Mouse (Mus musculus): ENCODE data around the gene Slc22a18. TPM values are rescaled to one million over a fixed set of nuclear protein-coding genes. Genes with fewer than 3 reads are reported as not detected.

Gene Slc22a18
- polyA plus RNA-seq (2012; rRNA removed) (7.2 and 13.2 TPM in 2 replicates), polyA plus RNA-seq (2014; fragmentation: Nextera tagmentation; extraction: Ambion mirVana) (9.4 and 9.8 TPM in 2 replicates)

- peaks cover 0 to 3% of the 10 kb centered on the region in 2 experiments; a peak in 1 of 4 replicates for H3K4me1 ChIP-seq (replicated peaks; ENCODE audit: control insufficient read depth in 2 of 2, insufficient read depth in 2 of 2, low read length in 1 of 2)
- peak; percentile 14; the same call in 1 of the 2 replicates for ATAC-seq (ENCODE audit: insufficient read depth)
- H3K9ac ChIP-seq (replicated peaks), result no peak within 1 kb of the TSS
- DNase-seq (ENCODE audit: low read depth in 3 of 3, low spot score in 3 of 3), result no peak
- H3K27ac ChIP-seq, result no peak within 1 kb of the TSS
- peak within 1 kb of the TSS; percentile 22 for H3K4me2 ChIP-seq (ENCODE audit: low read depth)
- H3K9me3 ChIP-seq (ENCODE audit: control insufficient read depth, low read length), result no peaks in the 10 kb centered on the region
- H3K4me3 ChIP-seq (ENCODE audit: insufficient read depth in 1 of 2, low read depth in 2 of 2, low read length in 2 of 2), result peak within 1 kb of the TSS; percentile 6 to 31; a peak in 2 of 4 replicates
- H3K27me3 ChIP-seq (ENCODE audit: control insufficient read depth, insufficient read depth, low read length), result no peaks in the 10 kb centered on the region
- WGBS (ENCODE audit: insufficient replicate concordance), result 11% methylated on average over 4 of the region's 4 CpGs
- H3K36me3 ChIP-seq (replicated peaks; ENCODE audit: control insufficient read depth, insufficient read depth, low read depth), result no peaks in the 10 kb centered on the region
- no peak for TF ChIP-seq CTCF (IDR thresholded peaks at IDR 0.05; ENCODE audit: low read depth)
- no peak for TF ChIP-seq EP300 (IDR thresholded peaks at IDR 0.05; ENCODE audit: low read depth)
Observed at GRCm38 (mm10) chr7:143473347-143474101, at the start of gene Slc22a18. TSS of gene Slc22a18 (plus strand) at chr7:143473736.

- Histone ChIP-seq H3K9ac (replicated peaks) (no peak overlapping the region), H3K4me2 (ENCODE audit: low read depth) (no peak overlapping the region), H3K27ac (no peak overlapping the region), H3K9me3 (ENCODE audit: control insufficient read depth, low read length) (no peaks in the 10 kb centered on the region), H3K4me1 (replicated peaks; ENCODE audit: control insufficient read depth in 2 of 2, insufficient read depth in 2 of 2, low read length in 1 of 2) (no peaks in the 10 kb centered on the region), H3K4me3 (ENCODE audit: insufficient read depth in 1 of 2, low read depth in 2 of 2, low read length in 2 of 2) (no peak overlapping the region), H3K27me3 (ENCODE audit: control insufficient read depth, insufficient read depth, low read length) (no peaks in the 10 kb centered on the region), H3K36me3 (replicated peaks; ENCODE audit: control insufficient read depth, insufficient read depth, low read depth) (no peaks in the 10 kb centered on the region)
- ATAC-seq (ENCODE audit: insufficient read depth) (no peak), DNase-seq (ENCODE audit: low read depth in 3 of 3, low spot score in 3 of 3) (no peak)
- no peak for TF ChIP-seq CTCF (IDR thresholded peaks at IDR 0.05; ENCODE audit: low read depth)
- 70% methylated on average over 23 of the region's 23 CpGs for WGBS (ENCODE audit: insufficient replicate concordance)
Observed at GRCm38 (mm10) chr7:143428142-143428813, 45.3 kb upstream of the Slc22a18 start.

- H3K27ac ChIP-seq, result no peak overlapping the region
- TF ChIP-seq EP300 (IDR thresholded peaks at IDR 0.05; ENCODE audit: low read depth) (no peak), CTCF (IDR thresholded peaks at IDR 0.05; ENCODE audit: low read depth) (no peak)
- no peaks in the 10 kb centered on the region for H3K36me3 ChIP-seq (replicated peaks; ENCODE audit: control insufficient read depth, insufficient read depth, low read depth)
- DNase-seq (ENCODE audit: low read depth in 3 of 3, low spot score in 3 of 3), result no peak
- H3K27me3 ChIP-seq (ENCODE audit: control insufficient read depth, insufficient read depth, low read length), result no peaks in the 10 kb centered on the region
- H3K4me1 ChIP-seq (replicated peaks; ENCODE audit: control insufficient read depth in 2 of 2, insufficient read depth in 2 of 2, low read length in 1 of 2), result no peaks in the 10 kb centered on the region
- H3K9ac ChIP-seq (replicated peaks), result no peak overlapping the region
- no peak for ATAC-seq (ENCODE audit: insufficient read depth)
- no peaks in the 10 kb centered on the region for H3K9me3 ChIP-seq (ENCODE audit: control insufficient read depth, low read length)
- WGBS (ENCODE audit: insufficient replicate concordance), result 40% methylated on average over 2 of the region's 2 CpGs
- no peak overlapping the region for H3K4me3 ChIP-seq (ENCODE audit: insufficient read depth in 1 of 2, low read depth in 2 of 2, low read length in 2 of 2)
- H3K4me2 ChIP-seq (ENCODE audit: low read depth), result no peak overlapping the region
Observed at GRCm38 (mm10) chr7:143428814-143429499, 44.6 kb upstream of the Slc22a18 start.

GRCm38 (mm10) chr7:143432631-143433030 lies 40.9 kb upstream of the Slc22a18 start:
- no peak overlapping the region for H3K9ac ChIP-seq (replicated peaks)
- H3K4me3 ChIP-seq (ENCODE audit: insufficient read depth in 1 of 2, low read depth in 2 of 2, low read length in 2 of 2), result no peak overlapping the region
- H3K27me3 ChIP-seq (ENCODE audit: control insufficient read depth, insufficient read depth, low read length), result peaks cover 2% of the 10 kb centered on the region
- no peak overlapping the region for H3K27ac ChIP-seq
- no peaks in the 10 kb centered on the region for H3K4me1 ChIP-seq (replicated peaks; ENCODE audit: control insufficient read depth in 2 of 2, insufficient read depth in 2 of 2, low read length in 1 of 2)
- 65% methylated on average over 1 of the region's 1 CpGs for WGBS (ENCODE audit: insufficient replicate concordance)
- H3K9me3 ChIP-seq (ENCODE audit: control insufficient read depth, low read length), result no peaks in the 10 kb centered on the region
- ATAC-seq (ENCODE audit: insufficient read depth) (no peak), DNase-seq (ENCODE audit: low read depth in 3 of 3, low spot score in 3 of 3) (no peak)
- H3K36me3 ChIP-seq (replicated peaks; ENCODE audit: control insufficient read depth, insufficient read depth, low read depth), result no peaks in the 10 kb centered on the region
- no peak for TF ChIP-seq CTCF (IDR thresholded peaks at IDR 0.05; ENCODE audit: low read depth)
- H3K4me2 ChIP-seq (ENCODE audit: low read depth), result no peak overlapping the region

DNA sequence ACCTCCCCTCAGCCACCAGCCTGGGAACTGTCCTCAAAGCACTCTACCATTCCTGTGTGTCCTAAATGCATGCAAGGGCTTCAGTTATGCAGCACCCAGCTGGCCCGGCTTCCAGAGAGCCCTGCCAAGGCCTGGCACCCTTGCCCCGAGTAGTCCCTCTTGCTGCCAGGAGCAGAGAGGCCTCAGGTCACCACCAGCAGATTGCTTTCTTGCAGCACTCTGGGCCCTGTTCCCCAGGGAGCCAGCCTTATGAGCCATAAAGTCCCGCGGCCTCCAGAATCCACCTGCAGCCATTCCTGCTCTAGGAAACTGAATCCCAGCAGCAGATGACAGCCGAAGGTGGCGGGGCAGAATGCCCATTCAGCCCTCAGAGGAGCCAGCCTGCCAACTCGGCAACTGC lies 40.2 kb upstream of the Slc22a18 start:
- no peak for DNase-seq (ENCODE audit: low read depth in 3 of 3, low spot score in 3 of 3)
- Histone ChIP-seq H3K4me1 (replicated peaks; ENCODE audit: control insufficient read depth in 2 of 2, insufficient read depth in 2 of 2, low read length in 1 of 2) (no peaks in the 10 kb centered on the region), H3K9ac (replicated peaks) (no peak overlapping the region), H3K4me3 (ENCODE audit: insufficient read depth in 1 of 2, low read depth in 2 of 2, low read length in 2 of 2) (no peak overlapping the region), H3K9me3 (ENCODE audit: control insufficient read depth, low read length) (no peaks in the 10 kb centered on the region), H3K27me3 (ENCODE audit: control insufficient read depth, insufficient read depth, low read length) (peaks cover 9% of the 10 kb centered on the region), H3K27ac (no peak overlapping the region), H3K36me3 (replicated peaks; ENCODE audit: control insufficient read depth, insufficient read depth, low read depth) (no peaks in the 10 kb centered on the region), H3K4me2 (ENCODE audit: low read depth) (no peak overlapping the region)
- no peak for TF ChIP-seq EP300 (IDR thresholded peaks at IDR 0.05; ENCODE audit: low read depth)
- WGBS (ENCODE audit: insufficient replicate concordance), result 55% methylated on average over 7 of the region's 7 CpGs
- no peak for ATAC-seq (ENCODE audit: insufficient read depth)

All from liver, embryonic 14.5 days (tissue).